Mouse (Mus musculus) brain, embryonic 14.5 days (tissue): ENCODE data around the gene Bcl2.

ENCODE experiments used
- CTCF ChIP-seq: fragments of 200-500 bp; IDR thresholded peaks from 2 replicates; pipeline ENCODE4 v1.5.1; 2012; ENCODE audit warnings: inconsistent platforms, mild to moderate bottlenecking, moderate library complexity, borderline replicate concordance; ENCODE audit not compliant: insufficient read depth, insufficient read length; ENCODE audit errors: extremely low read depth
- POLR2A ChIP-seq: fragments of 200-500 bp; IDR thresholded peaks from 2 replicates; pipeline ENCODE4 v1.6.1; 2012; ENCODE audit warnings: mild to moderate bottlenecking, inconsistent platforms, borderline replicate concordance; ENCODE audit not compliant: poor library complexity, insufficient read depth, insufficient read length, severe bottlenecking; ENCODE audit errors: extremely low read depth

DNA sequence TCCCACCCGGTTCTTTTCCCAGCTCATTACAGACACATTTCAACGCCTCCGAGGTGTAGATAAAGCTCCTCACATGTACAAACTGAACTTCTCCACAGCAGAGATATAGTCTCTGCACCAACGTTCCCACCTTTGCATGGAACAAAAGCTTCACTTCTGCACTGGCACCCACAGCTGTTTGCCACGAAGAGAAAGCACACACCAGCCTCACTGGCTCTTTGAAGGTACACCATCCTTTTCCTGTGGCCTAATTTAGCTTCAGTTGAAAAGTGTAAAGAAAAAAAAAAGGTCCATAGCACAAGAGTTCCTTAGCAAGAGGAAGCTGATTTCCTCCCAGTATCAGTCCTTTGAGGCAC is 25.9 kb downstream of the Bcl2 start:
- TF ChIP-seq CTCF (no peak), POLR2A (no peak)
